Mouse (Mus musculus) cerebral cortex, adult 2 months (tissue): ENCODE results near the gene Gsdma.

ENCODE experiments used
- WGBS: fragments of 180-500 bp; shearing (Covaris S2); methylation state at CpG from one replicate; pipeline ENCODE4 v1.1.7; 2018; 5-methylcytosine and 5-hydroxymethylcytosine counted together

The Gsdma gene

DNA sequence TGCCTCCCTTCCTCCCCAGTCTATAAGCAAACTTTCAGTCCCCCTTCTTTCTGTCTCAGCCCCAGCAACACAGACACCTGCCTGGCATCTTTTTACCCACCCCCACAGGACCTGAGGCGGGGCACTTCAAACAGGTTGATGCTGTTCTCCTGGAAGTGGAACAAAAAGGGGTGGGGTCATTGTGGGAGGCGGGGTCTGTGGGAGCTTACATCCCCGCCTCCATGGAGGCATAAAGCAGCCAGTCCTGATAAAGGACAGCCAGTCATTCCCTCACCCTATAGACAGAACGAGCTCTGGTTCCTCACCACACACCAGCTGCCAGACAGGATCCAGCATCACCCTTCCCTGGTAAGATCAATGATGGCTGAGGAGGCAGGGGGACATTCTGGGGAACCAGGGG lies at the start of gene Gsdma:
Gene Gsdma, plus strand, starts transcription at position 261 of the 400 bp plus-strand sequence.
- WGBS: 46% methylated on average over 4 of the region's 4 CpGs

- 93% methylated on average over 13 of the region's 13 CpGs for WGBS
These were observed 43.4 kb upstream of the Gsdma start for GRCm38 (mm10) chr11:98620791-98621190.

- 84% methylated on average over 6 of the region's 6 CpGs for WGBS
These were observed 40.2 kb upstream of the Gsdma start for GRCm38 (mm10) chr11:98623981-98624380.

DNA sequence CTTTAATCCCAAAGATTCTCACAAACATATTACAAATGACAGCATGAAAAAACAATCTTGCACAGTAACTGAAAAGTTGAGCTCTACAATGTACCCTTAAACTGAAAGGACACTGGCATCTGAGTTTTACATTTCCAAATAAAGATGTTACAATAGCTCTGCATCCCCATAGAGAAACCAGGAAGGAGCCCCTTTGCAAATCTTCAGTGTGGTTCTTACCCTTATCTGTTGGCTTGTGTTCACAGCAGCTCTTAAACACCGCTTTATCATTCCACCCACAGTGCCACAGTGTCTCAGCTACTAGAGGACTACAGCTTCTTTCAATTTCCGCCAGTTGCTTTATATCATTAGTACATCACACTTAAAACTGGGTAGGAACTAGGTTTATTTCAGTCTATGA lies 39.8 kb upstream of the Gsdma start:
- 64% methylated on average over 2 of the region's 2 CpGs for WGBS

GRCm38 (mm10) chr11:98625611-98626410 lies 38.3 kb upstream of the Gsdma start, which contains the start of the genes Gm12355 and Gsdma3:
Gene Gm12355 (minus strand): TSS chr11:98625661.
Gene Gsdma3 (plus strand): TSS chr11:98626360.
- 92% methylated on average over 10 of the region's 10 CpGs for WGBS

DNA sequence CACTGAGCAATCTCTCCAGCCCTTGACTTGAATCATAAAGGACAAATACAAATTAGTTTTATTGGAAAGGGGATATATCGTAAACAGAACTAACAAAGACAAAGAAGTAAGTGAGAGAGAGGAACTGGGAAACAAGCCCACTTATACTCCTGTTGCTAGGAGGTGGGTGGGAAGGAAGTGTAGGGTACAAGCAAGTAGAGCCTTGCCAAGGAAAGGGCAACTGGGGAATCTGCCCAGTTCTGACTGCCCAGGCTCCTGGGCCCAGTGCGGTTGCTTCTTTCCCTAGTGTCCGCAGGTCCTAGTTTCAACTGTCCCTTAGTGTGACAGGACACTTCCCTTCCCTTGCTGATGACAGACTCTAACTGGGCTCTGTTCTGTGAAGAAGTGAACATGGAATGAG lies 35.4 kb upstream of the Gsdma start:
- 62% methylated on average over 3 of the region's 3 CpGs for WGBS

- 85% methylated on average over 5 of the region's 5 CpGs for WGBS
These were observed 33.5 kb upstream of the Gsdma start for GRCm38 (mm10) chr11:98630646-98631045.

DNA sequence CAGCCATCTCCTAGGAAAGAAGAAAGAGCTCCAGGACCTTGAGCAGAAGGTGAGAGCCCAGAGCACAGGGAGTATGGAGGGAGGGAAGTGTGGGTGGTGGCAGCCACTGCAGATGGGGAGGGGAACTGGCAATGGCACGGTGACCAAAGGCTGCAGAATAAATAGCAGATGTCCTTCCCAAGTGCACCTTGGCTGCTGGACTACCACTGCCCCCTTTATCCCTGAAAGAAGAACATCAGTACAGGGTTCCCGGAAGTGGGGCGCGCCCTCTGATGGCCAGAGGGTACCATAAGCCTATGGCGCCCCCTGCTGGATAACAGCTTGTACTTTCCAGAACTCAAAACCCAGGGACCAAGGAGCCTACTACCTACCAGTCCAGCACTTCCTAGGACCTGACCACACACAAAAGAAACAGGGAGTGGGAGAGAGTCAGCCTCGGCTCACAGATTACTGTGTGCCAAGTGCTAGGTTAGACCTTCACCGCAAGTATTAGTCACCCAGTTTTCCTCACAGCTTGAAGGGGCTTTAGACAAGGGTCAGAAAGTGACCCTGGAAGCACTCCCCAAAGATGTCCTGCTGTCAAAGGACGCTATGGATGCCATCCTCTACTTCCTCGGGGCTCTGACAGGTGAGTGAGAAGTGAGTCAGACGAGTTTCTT lies 28.7 kb upstream of the Gsdma start:
- WGBS: 34% methylated on average over 10 of the region's 10 CpGs

- WGBS: 81% methylated on average over 1 of the region's 1 CpGs
These were observed 26.6 kb upstream of the Gsdma start for GRCm38 (mm10) chr11:98637501-98637900.

DNA sequence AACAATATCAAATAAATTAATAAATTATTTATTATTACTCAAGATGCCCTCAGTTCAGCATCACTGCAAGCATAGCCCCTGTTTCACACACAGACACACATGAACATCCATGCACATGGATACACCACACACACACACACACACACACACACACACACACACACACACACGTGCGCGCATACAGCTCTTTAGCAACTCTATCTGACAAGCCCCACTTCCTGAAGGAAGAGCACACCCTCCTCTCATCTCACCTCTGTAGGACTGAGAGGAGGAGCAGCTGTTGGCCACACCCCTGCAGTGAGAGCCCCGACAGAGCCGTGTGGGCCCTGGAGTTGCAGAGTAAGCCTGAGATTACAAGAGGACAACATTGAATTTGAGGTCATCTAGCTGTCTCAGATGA lies 24.1 kb upstream of the Gsdma start:
- WGBS: 71% methylated on average over 5 of the region's 5 CpGs

DNA sequence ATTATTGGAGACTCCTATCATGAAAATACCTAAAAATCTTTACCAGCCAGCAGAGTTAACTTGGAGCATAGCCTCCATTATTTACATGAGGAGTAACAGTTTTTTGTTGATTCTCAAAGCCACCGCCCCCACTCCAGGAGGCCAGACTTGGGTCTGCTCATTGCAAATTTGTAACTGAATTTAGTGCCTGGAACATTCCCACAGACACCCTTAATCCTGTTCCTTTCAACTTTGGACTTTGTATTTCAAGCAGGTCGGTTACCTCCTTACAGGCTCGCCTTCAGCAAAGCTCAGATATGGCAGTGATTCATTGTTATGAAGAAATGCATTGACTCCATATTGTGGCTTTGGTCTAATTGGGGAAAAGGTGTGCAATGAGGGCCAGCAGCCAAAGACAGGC lies 19.4 kb upstream of the Gsdma start:
- WGBS: 91% methylated on average over 3 of the region's 3 CpGs

- 86% methylated on average over 2 of the region's 2 CpGs for WGBS
These were observed 18.2 kb upstream of the Gsdma start for GRCm38 (mm10) chr11:98645946-98646345.

DNA sequence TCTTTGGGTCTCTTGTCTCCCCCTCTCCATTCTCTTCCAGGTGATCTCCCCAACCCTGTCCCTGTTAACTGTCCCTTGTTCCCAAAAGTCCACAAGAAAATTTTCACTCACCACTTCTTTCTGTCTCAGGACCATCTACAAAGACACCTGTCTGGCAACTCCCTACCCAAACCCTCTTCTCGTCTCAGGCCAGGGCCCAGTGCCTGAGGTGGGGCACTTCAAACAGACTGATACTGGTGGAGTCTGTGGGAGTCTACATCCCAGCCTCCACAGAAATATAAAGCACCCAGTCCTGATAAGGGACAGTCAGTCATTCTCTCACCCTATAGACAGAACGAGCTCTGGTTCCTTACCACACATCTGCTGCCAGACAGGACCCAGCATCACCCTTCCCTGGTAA lies 17.7 kb upstream of the Gsdma start, which contains the start of gene Gsdma2:
Gene Gsdma2, plus strand, starts transcription at position 301 of the 400 bp plus-strand sequence.
- WGBS: 72% methylated on average over 2 of the region's 2 CpGs

- WGBS: 21% methylated on average over 7 of the region's 7 CpGs
These were observed 9.1 kb upstream of the Gsdma start for GRCm38 (mm10) chr11:98655076-98655475.

DNA sequence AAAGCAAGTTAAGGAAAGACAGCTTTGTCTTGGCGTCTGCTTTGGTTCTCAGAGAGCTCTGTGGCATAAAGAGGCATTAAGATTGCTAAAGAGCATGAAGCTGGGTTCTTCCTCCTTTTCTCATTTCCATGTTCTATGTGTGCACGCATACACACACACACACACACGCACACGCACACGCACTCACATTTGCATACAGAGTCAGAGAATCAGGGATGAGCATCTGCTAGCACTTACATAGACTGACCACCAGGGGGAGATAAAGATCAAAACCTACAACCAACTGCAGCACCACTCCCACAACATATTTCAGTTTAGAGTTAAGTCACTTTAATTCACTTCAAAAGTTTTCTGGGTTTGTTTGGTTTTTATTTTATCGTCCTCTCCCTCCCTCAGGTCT lies 3.6 kb upstream of the Gsdma start:
- 4% methylated on average over 6 of the region's 6 CpGs for WGBS

GRCm38 (mm10) chr11:98668984-98669383 lies 4.8 kb downstream of the Gsdma start:
- 80% methylated on average over 2 of the region's 2 CpGs for WGBS

- WGBS: 69% methylated on average over 3 of the region's 3 CpGs
These were observed 7.2 kb downstream of the Gsdma start for GRCm38 (mm10) chr11:98671284-98671815.

GRCm38 (mm10) chr11:98671857-98672256 lies 7.7 kb downstream of the Gsdma start:
- WGBS: 48% methylated on average over 5 of the region's 5 CpGs

- WGBS: 77% methylated on average over 5 of the region's 5 CpGs
These were observed 8.3 kb downstream of the Gsdma start for GRCm38 (mm10) chr11:98672482-98672881.

DNA sequence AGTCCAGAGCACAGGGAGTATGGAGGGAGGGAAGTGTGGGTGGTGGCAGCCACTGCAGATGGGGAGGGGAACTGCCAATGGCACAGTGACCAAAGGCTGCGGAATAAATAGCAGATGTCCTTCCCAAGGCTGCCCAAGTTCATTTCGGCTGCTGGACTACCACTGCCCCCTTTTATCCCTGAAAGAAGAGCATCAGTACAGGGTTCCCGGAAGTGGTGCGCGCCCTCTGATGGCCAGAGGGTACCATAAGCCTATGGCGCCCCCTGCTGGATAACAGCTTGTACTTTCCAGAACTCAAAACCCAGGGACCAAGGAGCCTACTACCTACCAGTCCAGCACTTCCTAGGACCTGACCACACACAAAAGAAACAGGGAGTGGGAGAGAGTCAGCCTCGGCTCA lies 9.0 kb downstream of the Gsdma start:
- 2% methylated on average over 7 of the region's 7 CpGs for WGBS

- 62% methylated on average over 7 of the region's 7 CpGs for WGBS
These were observed 11.7 kb downstream of the Gsdma start for GRCm38 (mm10) chr11:98675829-98676363.

- 97% methylated on average over 1 of the region's 1 CpGs for WGBS
These were observed 15.9 kb downstream of the Gsdma start for GRCm38 (mm10) chr11:98680023-98680422.
